Mouse (Mus musculus) left cerebral cortex, postnatal 25 days (tissue): ENCODE measurements around the gene Gm17651. TPM values are rescaled to one million over a fixed set of nuclear protein-coding genes. Genes with fewer than 3 reads are reported as not detected.
A peak's percentile ranks its signal among the peaks of the same experiment; 100 is the strongest.

Experiments
- DNase-seq, 2 experiments: peaks; one replicate each; pipeline ENCODE4 v3.0.0; 2022; ENCODE audit warnings: low spot score in 2 of 2, mixed read lengths in 1 of 2
- intact Hi-C: fragments of 180-260 bp; cut with DNase I; formaldehyde crosslinking; loops from one replicate; pipeline ENCODE4 v1.15.1; 2025
- total RNA-seq, 2 experiments: library from RNA; stranded (reverse); gene quantifications; 2 replicates each; pipeline ENCODE4 v1.2.3; 2021

The Gm17651 gene
- total RNA-seq, 2 experiments from 2014 or later, result not detected

GRCm38 (mm10) chr3:97681321-97682158 lies 7.0 kb upstream of the Gm17651 start:
- intact Hi-C loops, result loop anchor here (2.0 to 5.0 kb wide), 2 partner anchors 197 to 546 kb away; no protein-coding TSS in a partner anchor
- DNase-seq, result peak; percentile 72 to 85

- intact Hi-C loops, result loop anchor here (2.0 to 5.0 kb wide), 2 partner anchors 198 to 547 kb away; no protein-coding TSS in a partner anchor
- peak; percentile 74 to 80 for DNase-seq
These were observed 6.3 kb upstream of the Gm17651 start for GRCm38 (mm10) chr3:97680631-97681320.

GRCm38 (mm10) chr3:97678416-97678815 lies 3.9 kb upstream of the Gm17651 start:
- DNase-seq, result no peak
- intact Hi-C loops, result no loop called here

GRCm38 (mm10) chr3:97676126-97676525 lies 1.6 kb upstream of the Gm17651 start:
- intact Hi-C loops, result no loop called here
- no peak for DNase-seq

GRCm38 (mm10) chr3:97667093-97667675 lies 7.3 kb downstream of the Gm17651 start:
- DNase-seq, result no peak
- intact Hi-C loops, result no loop called here

GRCm38 (mm10) chr3:97666154-97666553 lies 8.3 kb downstream of the Gm17651 start:
- intact Hi-C loops, result no loop called here
- no peak for DNase-seq

DNA sequence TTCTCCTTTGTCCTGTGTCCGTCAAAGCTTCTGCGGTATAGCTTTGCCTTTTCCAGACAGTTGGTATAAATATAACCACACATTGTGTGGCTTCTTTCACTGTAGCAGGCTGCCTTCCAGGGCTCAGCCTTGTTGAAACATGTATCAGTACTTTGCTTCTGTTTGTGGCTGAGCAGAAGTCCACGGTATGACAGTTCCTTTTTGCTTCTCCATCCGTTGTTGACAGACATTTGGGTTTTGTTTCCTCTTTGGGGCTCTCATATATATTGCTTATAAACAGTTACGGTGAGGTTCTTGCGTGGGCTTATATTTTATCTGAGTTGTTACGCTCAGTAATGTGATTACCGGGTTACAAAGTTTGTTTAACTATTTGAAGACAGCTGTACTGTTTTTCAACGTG lies 9.0 kb downstream of the Gm17651 start:
- no peak for DNase-seq
- intact Hi-C loops, result no loop called here

- intact Hi-C loops, result no loop called here
- DNase-seq, result no peak
These were observed 13.3 kb downstream of the Gm17651 start for GRCm38 (mm10) chr3:97661206-97661605.

GRCm38 (mm10) chr3:97659746-97660145 lies 14.7 kb downstream of the Gm17651 start:
- intact Hi-C loops, result no loop called here

GRCm38 (mm10) chr3:97658426-97659193 lies 15.9 kb downstream of the Gm17651 start:
- intact Hi-C loops, result loop anchor here (1.0 kb wide), 1 partner anchor 48 kb away; the partner anchor contains the start of gene Chd1l
- peak in 1 of 2 experiments; percentile 22 for DNase-seq

More at GRCm38 (mm10) chr3:97659746-97660145, 14.7 kb downstream of the Gm17651 start:
- DNase-seq, result peak in 1 of 2 experiments; percentile 52

- DNase-seq, result peak; percentile 98 to 99
- intact Hi-C loops, result loop anchor here (1.0 kb wide), 1 partner anchor 48 kb away; the partner anchor contains the start of gene Chd1l
These were observed 16.7 kb downstream of the Gm17651 start, which contains the start of gene Prkab2 for GRCm38 (mm10) chr3:97657655-97658411. Gene Prkab2 (plus strand): TSS chr3:97658193.

- intact Hi-C loops, result no loop called here
- no peak for DNase-seq
These were observed 19.6 kb downstream of the Gm17651 start for GRCm38 (mm10) chr3:97654901-97655300.

DNA sequence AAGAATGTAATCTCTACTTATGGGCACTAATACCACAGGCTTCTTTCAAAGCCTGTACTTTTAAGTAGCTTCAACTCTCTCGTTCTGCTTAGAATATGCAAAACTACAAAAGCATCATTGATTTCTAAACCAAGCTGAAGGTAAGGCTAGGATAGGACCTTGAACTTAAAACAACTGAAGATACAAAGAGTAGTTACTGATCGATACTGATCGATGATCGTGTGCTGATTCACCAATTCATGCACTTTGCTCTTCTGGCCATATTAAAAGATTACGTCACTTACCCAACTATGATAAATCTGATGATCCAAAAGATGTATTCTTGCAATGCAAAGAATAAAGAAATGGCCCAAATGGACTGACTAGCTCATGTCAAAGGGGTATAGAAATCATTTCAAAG lies 20.7 kb downstream of the Gm17651 start:
- DNase-seq, result no peak
- intact Hi-C loops, result no loop called here

DNA sequence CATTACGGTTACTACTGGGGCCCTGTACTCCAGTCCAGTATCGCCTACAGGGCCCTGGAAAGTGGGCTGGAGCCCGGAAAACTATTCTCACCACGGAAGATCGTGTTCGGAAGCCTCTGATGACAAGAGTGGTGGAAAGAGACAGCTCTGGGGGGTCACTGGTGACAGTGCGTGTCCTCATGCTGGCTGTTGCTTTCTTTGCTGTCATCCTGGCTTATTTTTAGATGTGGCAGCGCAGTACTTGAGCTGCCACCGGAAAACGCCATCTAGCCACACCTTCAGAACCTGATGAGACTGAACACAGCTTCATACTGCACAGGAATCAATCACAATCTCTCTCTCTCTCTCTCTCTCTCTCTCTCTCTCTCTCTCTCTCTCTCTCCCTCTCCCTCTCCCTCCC lies 22.9 kb downstream of the Gm17651 start:
- DNase-seq, result no peak
- intact Hi-C loops, result no loop called here

GRCm38 (mm10) chr3:97649469-97649868 lies 25.0 kb downstream of the Gm17651 start:
- intact Hi-C loops, result no loop called here
- DNase-seq, result no peak

DNA sequence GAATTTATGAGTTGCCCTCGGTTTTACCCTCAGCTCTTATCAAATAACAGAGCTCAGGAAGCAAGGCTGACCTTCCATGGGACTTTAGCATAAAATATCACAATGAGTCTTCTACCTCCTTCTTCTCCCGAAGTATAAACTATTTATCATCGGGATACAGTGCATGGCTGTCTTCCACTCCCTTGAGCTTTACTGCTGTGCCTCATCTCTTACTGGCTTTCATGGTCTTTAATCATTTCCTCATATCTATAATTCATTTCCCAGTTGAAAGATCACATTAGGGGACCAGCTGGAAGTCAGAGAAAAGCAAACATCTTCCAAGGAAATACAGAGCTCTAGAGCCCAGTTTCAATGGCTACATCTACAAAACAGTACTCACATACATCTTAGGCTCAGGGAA lies 25.5 kb downstream of the Gm17651 start:
- DNase-seq, result no peak

GRCm38 (mm10) chr3:97648518-97648917 lies 26.0 kb downstream of the Gm17651 start:
- intact Hi-C loops, result no loop called here
- no peak for DNase-seq

More for the DNA sequence above, 25.5 kb downstream of the Gm17651 start:
- intact Hi-C loops, result no loop called here

DNA sequence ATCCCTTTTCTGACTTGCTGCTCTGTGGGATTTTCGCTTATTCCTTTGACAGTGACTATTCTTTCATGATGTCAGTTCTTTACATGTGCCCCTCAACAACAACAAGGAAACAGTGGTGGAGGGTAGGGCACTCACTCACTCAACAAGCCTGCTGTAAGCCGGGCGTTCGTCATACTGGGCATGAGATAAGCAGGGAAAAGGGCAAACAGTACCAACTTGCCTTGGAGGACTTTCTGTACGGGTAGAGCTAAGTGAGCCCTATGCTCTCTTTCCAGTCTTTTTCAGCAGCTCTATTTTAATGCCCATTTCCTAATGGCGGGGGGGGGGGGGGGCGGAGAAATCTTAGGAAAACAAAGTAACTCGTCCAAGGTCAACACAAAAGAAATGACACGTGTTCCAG lies 32.5 kb downstream of the Gm17651 start:
- intact Hi-C loops, result no loop called here
- DNase-seq, result no peak

DNA sequence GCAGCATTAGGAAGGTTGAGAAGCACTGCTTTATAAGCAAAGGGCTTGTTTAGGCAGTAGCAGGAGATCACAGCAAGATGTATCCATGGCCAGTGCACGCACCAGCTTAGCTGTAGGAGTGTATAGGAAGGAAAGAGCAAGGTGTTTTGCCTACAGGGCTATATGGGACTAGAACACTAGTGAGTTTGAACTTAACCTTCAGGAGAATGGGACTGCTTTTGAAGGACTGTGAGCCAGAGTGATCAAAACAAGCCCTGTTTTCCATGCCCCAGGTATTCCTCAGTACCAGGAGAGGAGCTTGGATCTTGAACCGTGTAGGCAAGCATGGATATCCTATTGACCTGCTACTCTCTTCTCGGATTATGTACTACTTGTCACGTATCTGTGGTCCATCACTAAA lies 33.1 kb downstream of the Gm17651 start:
- no peak for DNase-seq
- intact Hi-C loops, result no loop called here
